Mouse (Mus musculus) lung, adult 2 months (tissue): ENCODE results near the gene Tgfbr3. TPM values are rescaled to one million over a fixed set of nuclear protein-coding genes. Genes with fewer than 3 reads are reported as not detected.

Source experiments
- DNase-seq: peaks from one replicate; pipeline ENCODE4 v3.0.0; 2022
- H3K4me1 ChIP-seq: fragments of 200-500 bp; 2 replicates; pipeline ENCODE4 v1.6.1; 2011; ENCODE audit warnings: low read length; ENCODE audit not compliant: control insufficient read depth, insufficient read depth
- H3K4me3 ChIP-seq: fragments of 200-500 bp; replicated peaks from 2 replicates; pipeline ENCODE3; 2011; ENCODE audit warnings: low read depth, mild to moderate bottlenecking, control low read depth, low read length; ENCODE audit errors: extremely low read depth
- CTCF ChIP-seq: fragments of 200-500 bp; IDR thresholded peaks from 2 replicates; pipeline ENCODE4 v1.5.1; 2011; ENCODE audit warnings: mild to moderate bottlenecking, low read length, control low read depth; ENCODE audit not compliant: insufficient read depth
- POLR2A ChIP-seq: fragments of 200-500 bp; IDR thresholded peaks from 2 replicates; pipeline ENCODE4 v1.6.1; 2011; ENCODE audit warnings: low read depth, mild to moderate bottlenecking, control low read depth, low read length, borderline replicate concordance; ENCODE audit errors: extremely low read depth
- WGBS: fragments of 180-500 bp; shearing (Covaris S2); methylation state at CpG from one replicate; pipeline ENCODE4 v1.1.7; 2018; 5-methylcytosine and 5-hydroxymethylcytosine counted together
- polyA plus RNA-seq: library from polyadenylated mRNA; depleted of rRNA; stranded (reverse); fragments of >200 nt; gene quantifications from 2 replicates; pipeline ENCODE4 v1.2.3, GENCODE M21; 2012

Gene Tgfbr3
- polyA plus RNA-seq, 1 experiment = 47.3 TPM

GRCm38 (mm10) chr5:107220936-107221335 lies 68.5 kb downstream of the Tgfbr3 start:
- no peak for DNase-seq
- no peak overlapping the region for H3K4me3 ChIP-seq
- H3K4me1 ChIP-seq = peaks cover 26% of the 10 kb centered on the region
- no peak for TF ChIP-seq POLR2A
- no peak for TF ChIP-seq CTCF
- WGBS = 71% methylated on average over 5 of the region's 5 CpGs

- no peak for TF ChIP-seq CTCF
- TF ChIP-seq POLR2A = no peak
- 89% methylated on average over 6 of the region's 6 CpGs for WGBS
- DNase-seq = no peak
- peaks cover 24% of the 10 kb centered on the region for H3K4me1 ChIP-seq
- H3K4me3 ChIP-seq = no peak overlapping the region
Observed at GRCm38 (mm10) chr5:107219883-107220282, 69.5 kb downstream of the Tgfbr3 start.

- WGBS = 72% methylated on average over 6 of the region's 6 CpGs
- H3K4me3 ChIP-seq = no peak overlapping the region
- peaks cover 22% of the 10 kb centered on the region for H3K4me1 ChIP-seq
- TF ChIP-seq POLR2A (no peak), CTCF (no peak)
- DNase-seq = no peak
Observed at GRCm38 (mm10) chr5:107219318-107219717, 70.1 kb downstream of the Tgfbr3 start.

- 81% methylated on average over 3 of the region's 3 CpGs for WGBS
- no peak for TF ChIP-seq POLR2A
- TF ChIP-seq CTCF = no peak
- Histone ChIP-seq H3K4me1 (peaks cover 18% of the 10 kb centered on the region), H3K4me3 (no peak overlapping the region)
- no peak for DNase-seq
Observed at GRCm38 (mm10) chr5:107218594-107218993, 70.8 kb downstream of the Tgfbr3 start.

GRCm38 (mm10) chr5:107217139-107217538 lies 72.3 kb downstream of the Tgfbr3 start:
- Histone ChIP-seq H3K4me3 (no peak overlapping the region), H3K4me1 (peaks cover 9% of the 10 kb centered on the region)
- DNase-seq = no peak
- 69% methylated on average over 2 of the region's 2 CpGs for WGBS
- TF ChIP-seq POLR2A (no peak), CTCF (no peak)

- Histone ChIP-seq H3K4me3 (no peak overlapping the region), H3K4me1 (no peaks in the 10 kb centered on the region)
- no peak for DNase-seq
- TF ChIP-seq POLR2A = no peak
- TF ChIP-seq CTCF = no peak
- 76% methylated on average over 9 of the region's 9 CpGs for WGBS
Observed at GRCm38 (mm10) chr5:107213373-107214132, 75.9 kb downstream of the Tgfbr3 start.

- DNase-seq = no peak
- WGBS = 80% methylated on average over 10 of the region's 10 CpGs
- no peaks in the 10 kb centered on the region for H3K4me1 ChIP-seq
- no peak overlapping the region for H3K4me3 ChIP-seq
- no peak for TF ChIP-seq CTCF
- TF ChIP-seq POLR2A = no peak
Observed at GRCm38 (mm10) chr5:107211830-107212370, 77.5 kb downstream of the Tgfbr3 start.

- TF ChIP-seq CTCF (no peak), POLR2A (no peak)
- no peak overlapping the region for H3K4me3 ChIP-seq
- no peak for DNase-seq
- no peaks in the 10 kb centered on the region for H3K4me1 ChIP-seq
- WGBS = 95% methylated on average over 2 of the region's 2 CpGs
Observed at GRCm38 (mm10) chr5:107210040-107210439, 79.4 kb downstream of the Tgfbr3 start.

- no peak for DNase-seq
- Histone ChIP-seq H3K4me3 (no peak overlapping the region), H3K4me1 (peaks cover 4% of the 10 kb centered on the region)
- WGBS = 69% methylated on average over 5 of the region's 5 CpGs
- no peak for TF ChIP-seq CTCF
- no peak for TF ChIP-seq POLR2A
Observed at GRCm38 (mm10) chr5:107207911-107208310, 81.5 kb downstream of the Tgfbr3 start.

GRCm38 (mm10) chr5:107204306-107204705 lies 85.1 kb downstream of the Tgfbr3 start:
- H3K4me1 ChIP-seq = peaks cover 24% of the 10 kb centered on the region
- DNase-seq = no peak
- H3K4me3 ChIP-seq = no peak overlapping the region
- no peak for TF ChIP-seq POLR2A
- TF ChIP-seq CTCF = no peak
